Mouse (Mus musculus): ENCODE measurements around the gene Tenm4.

DNA sequence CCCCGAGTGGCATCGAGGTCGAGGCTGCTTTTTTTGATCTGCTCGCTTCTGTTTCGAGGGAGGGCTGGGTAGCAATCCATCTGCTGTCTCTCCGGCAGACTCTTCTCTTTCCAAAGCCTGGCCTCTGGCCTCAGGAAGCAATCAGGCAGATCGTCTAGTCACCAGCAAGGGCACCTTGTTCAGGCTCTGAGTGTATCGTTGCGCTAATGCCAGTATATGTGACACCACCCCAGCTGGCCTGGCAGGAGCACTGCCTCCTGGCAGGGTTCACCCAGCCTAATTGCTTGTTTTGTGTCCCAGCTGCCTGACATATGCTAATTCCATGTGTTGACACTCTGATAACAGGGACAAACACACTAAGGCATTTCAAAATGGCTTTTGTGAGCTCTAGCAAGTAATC lies 661.5 kb downstream of the Tenm4 start:
- TF ChIP-seq HCFC1 (IDR thresholded peaks at IDR 0.05; ENCODE audit: borderline replicate concordance, insufficient read depth, low read length) (no peak), ZC3H11A (IDR thresholded peaks at IDR 0.05; ENCODE audit: borderline replicate concordance, low read depth, low read length) (no peak), MAFK (IDR thresholded peaks at IDR 0.05; ENCODE audit: insufficient read depth, low read depth, low read length) (no peak), ZNF384 (IDR thresholded peaks at IDR 0.05; ENCODE audit: low read depth, low read length) (no peak)
